Mouse (Mus musculus) midbrain, embryonic 15.5 days (tissue): ENCODE results near the gene Tkfc. TPM values are rescaled to one million over a fixed set of nuclear protein-coding genes. Genes with fewer than 3 reads are reported as not detected.

Source experiments
- ATAC-seq: fragments of 200-750 bp; cut with Nextera tagmentation; replicated peaks from 2 replicates; pipeline ENCODE4 v1.8.0; 2017; ENCODE audit warnings: moderate TSS enrichment
- H3K27ac ChIP-seq: fragments of 300-500 bp; sonication (generic); 2 replicates; pipeline ENCODE4 v1.5.1; 2015; ENCODE audit warnings: mild to moderate bottlenecking, inconsistent platforms
- H3K27me3 ChIP-seq: fragments of 300-500 bp; sonication (generic); replicated peaks from 2 replicates; pipeline ENCODE4 v1.6.1; 2015; ENCODE audit warnings: inconsistent platforms
- H3K36me3 ChIP-seq: fragments of 300-500 bp; sonication (generic); replicated peaks from 2 replicates; pipeline ENCODE4 v1.6.1; 2015; ENCODE audit warnings: inconsistent platforms
- H3K4me1 ChIP-seq: fragments of 300-500 bp; sonication (generic); 2 replicates; pipeline ENCODE4 v1.6.1; 2015; ENCODE audit warnings: inconsistent platforms
- H3K4me2 ChIP-seq: fragments of 300-500 bp; sonication (generic); 2 replicates; pipeline ENCODE4 v1.6.1; 2015; ENCODE audit warnings: inconsistent platforms, mild to moderate bottlenecking, moderate library complexity
- H3K4me3 ChIP-seq: fragments of 300-500 bp; sonication (generic); 2 replicates; pipeline ENCODE4 v1.5.1; 2015; ENCODE audit warnings: mild to moderate bottlenecking, inconsistent platforms
- H3K9ac ChIP-seq: fragments of 300-500 bp; sonication (generic); 2 replicates; pipeline ENCODE4 v1.6.1; 2015; ENCODE audit warnings: mild to moderate bottlenecking, inconsistent platforms
- H3K9me3 ChIP-seq: fragments of 300-500 bp; sonication (generic); 2 replicates; pipeline ENCODE4 v1.6.1; 2016; ENCODE audit warnings: inconsistent platforms
- WGBS: fragments of 180-500 bp; shearing (Covaris S2); methylation state at CpG from one replicate; pipeline ENCODE4 v1.1.7; 2015; ENCODE audit warnings: mixed read lengths; 5-methylcytosine and 5-hydroxymethylcytosine counted together
- polyA plus RNA-seq: library from polyadenylated mRNA; unstranded; fragments of >200 nt; fragmentation: Nextera tagmentation; extraction: Ambion mirVana; gene quantifications from 2 replicates; pipeline ENCODE4 v1.2.1, GENCODE M21; 2015

Tkfc gene
- polyA plus RNA-seq, 1 experiment from 2014 or later, result 26.0 TPM

GRCm38 (mm10) chr19:10603660-10604523, 1.6 kb downstream of the Tkfc start:
- 86% methylated on average over 18 of the region's 18 CpGs for WGBS
- peaks cover 44% of the 10 kb centered on the region for H3K4me1 ChIP-seq
- H3K27me3 ChIP-seq, result no peaks in the 10 kb centered on the region
- no peak overlapping the region; the same call in 1 of the 2 replicates for H3K27ac ChIP-seq
- no peak for ATAC-seq
- no peak overlapping the region for H3K4me3 ChIP-seq
- no peak overlapping the region; the same call in 1 of the 2 replicates for H3K4me2 ChIP-seq
- H3K36me3 ChIP-seq, result peaks cover 15% of the 10 kb centered on the region
- H3K9ac ChIP-seq, result no peak overlapping the region
- H3K9me3 ChIP-seq, result no peaks in the 10 kb centered on the region

- Histone ChIP-seq H3K4me2 (peak overlapping the region; percentile 59), H3K9me3 (no peaks in the 10 kb centered on the region), H3K27ac (peak overlapping the region; percentile 91), H3K36me3 (peaks cover 4% of the 10 kb centered on the region), H3K9ac (peak overlapping the region; percentile 54), H3K27me3 (no peaks in the 10 kb centered on the region), H3K4me1 (peaks cover 44% of the 10 kb centered on the region), H3K4me3 (peak overlapping the region; percentile 31)
- peak; percentile 64 for ATAC-seq
- WGBS, result under 1% methylated on average over 9 of the region's 9 CpGs
Measured at GRCm38 (mm10) chr19:10602787-10603186, 2.7 kb downstream of the Tkfc start.

GRCm38 (mm10) chr19:10602247-10602769, 3.1 kb downstream of the Tkfc start:
- Histone ChIP-seq H3K9me3 (no peaks in the 10 kb centered on the region), H3K4me3 (peak overlapping the region; percentile 31), H3K4me1 (peaks cover 40% of the 10 kb centered on the region), H3K27ac (peak overlapping the region; percentile 91), H3K36me3 (0 out of 2 replicates have a peak, but pooled peaks cover 2% of the 10 kb centered on the region), H3K4me2 (peak overlapping the region; percentile 59), H3K9ac (peak overlapping the region; percentile 54), H3K27me3 (no peaks in the 10 kb centered on the region)
- ATAC-seq, result peak; percentile 13; the same call in 1 of the 2 replicates
- 2% methylated on average over 6 of the region's 6 CpGs for WGBS

- Histone ChIP-seq H3K4me1 (peaks cover 25% of the 10 kb centered on the region), H3K9me3 (no peaks in the 10 kb centered on the region), H3K27me3 (no peaks in the 10 kb centered on the region), H3K4me3 (no peak overlapping the region), H3K27ac (no peak overlapping the region), H3K9ac (no peak overlapping the region), H3K36me3 (0 out of 2 replicates have a peak, but pooled peaks cover under 1% of the 10 kb centered on the region), H3K4me2 (no peak overlapping the region)
- 94% methylated on average over 2 of the region's 2 CpGs for WGBS
- no peak for ATAC-seq
Measured at GRCm38 (mm10) chr19:10599648-10600047, 5.8 kb downstream of the Tkfc start.

GRCm38 (mm10) chr19:10598188-10598587, 7.3 kb downstream of the Tkfc start:
- peaks cover 10% of the 10 kb centered on the region for H3K4me1 ChIP-seq
- no peak overlapping the region for H3K27ac ChIP-seq
- no peaks in the 10 kb centered on the region for H3K9me3 ChIP-seq
- ATAC-seq, result no peak
- 0 out of 2 replicates have a peak, but pooled peaks cover 6% of the 10 kb centered on the region for H3K36me3 ChIP-seq
- H3K27me3 ChIP-seq, result no peaks in the 10 kb centered on the region
- no peak overlapping the region for H3K9ac ChIP-seq
- H3K4me3 ChIP-seq, result no peak overlapping the region
- WGBS, result 49% methylated on average over 3 of the region's 3 CpGs
- H3K4me2 ChIP-seq, result no peak overlapping the region

GRCm38 (mm10) chr19:10591659-10592377, 13.6 kb downstream of the Tkfc start:
- no peak for ATAC-seq
- no peak overlapping the region for H3K4me2 ChIP-seq
- no peaks in the 10 kb centered on the region for H3K27me3 ChIP-seq
- H3K27ac ChIP-seq, result no peak overlapping the region
- H3K4me3 ChIP-seq, result no peak overlapping the region
- H3K9ac ChIP-seq, result no peak overlapping the region
- H3K4me1 ChIP-seq, result no peaks in the 10 kb centered on the region
- no peaks in the 10 kb centered on the region for H3K9me3 ChIP-seq
- WGBS, result 93% methylated on average over 6 of the region's 6 CpGs
- peaks cover 14% of the 10 kb centered on the region; the same call in 1 of the 2 replicates for H3K36me3 ChIP-seq

- H3K27me3 ChIP-seq, result no peaks in the 10 kb centered on the region
- no peak for ATAC-seq
- H3K9me3 ChIP-seq, result no peaks in the 10 kb centered on the region
- no peak overlapping the region for H3K4me2 ChIP-seq
- WGBS, result 79% methylated on average over 3 of the region's 3 CpGs
- H3K4me1 ChIP-seq, result no peaks in the 10 kb centered on the region
- no peak overlapping the region for H3K27ac ChIP-seq
- no peak overlapping the region for H3K9ac ChIP-seq
- H3K4me3 ChIP-seq, result no peak overlapping the region
- peaks cover 14% of the 10 kb centered on the region; the same call in 1 of the 2 replicates for H3K36me3 ChIP-seq
Measured at GRCm38 (mm10) chr19:10590301-10590700, 15.2 kb downstream of the Tkfc start.

- peaks cover 10% of the 10 kb centered on the region; the same call in 1 of the 2 replicates for H3K36me3 ChIP-seq
- no peak overlapping the region for H3K4me2 ChIP-seq
- H3K27me3 ChIP-seq, result no peaks in the 10 kb centered on the region
- H3K4me1 ChIP-seq, result no peaks in the 10 kb centered on the region
- no peak for ATAC-seq
- no peak overlapping the region for H3K9ac ChIP-seq
- H3K27ac ChIP-seq, result no peak overlapping the region
- WGBS, result 73% methylated on average over 5 of the region's 5 CpGs
- no peak overlapping the region for H3K4me3 ChIP-seq
- no peaks in the 10 kb centered on the region for H3K9me3 ChIP-seq
Measured at GRCm38 (mm10) chr19:10589127-10589857, 16.2 kb downstream of the Tkfc start.

- Histone ChIP-seq H3K9ac (no peak overlapping the region), H3K36me3 (no peaks in the 10 kb centered on the region), H3K4me2 (no peak overlapping the region), H3K9me3 (no peaks in the 10 kb centered on the region), H3K4me1 (no peaks in the 10 kb centered on the region), H3K4me3 (no peak overlapping the region), H3K27me3 (no peaks in the 10 kb centered on the region), H3K27ac (no peak overlapping the region)
- WGBS, result 93% methylated on average over 8 of the region's 8 CpGs
- no peak for ATAC-seq
Measured at GRCm38 (mm10) chr19:10587231-10587630, 18.2 kb downstream of the Tkfc start.

- no peak overlapping the region for H3K4me3 ChIP-seq
Measured at GRCm38 (mm10) chr19:10585112-10585511, 20.3 kb downstream of the Tkfc start.

GRCm38 (mm10) chr19:10583550-10584146, 21.8 kb downstream of the Tkfc start:
- Histone ChIP-seq H3K4me3 (no peak overlapping the region), H3K9ac (no peak overlapping the region), H3K27ac (no peak overlapping the region), H3K4me2 (no peak overlapping the region), H3K4me1 (peaks cover 2% of the 10 kb centered on the region; the same call in 1 of the 2 replicates), H3K36me3 (no peaks in the 10 kb centered on the region; the same call in 1 of the 2 replicates), H3K9me3 (no peaks in the 10 kb centered on the region), H3K27me3 (no peaks in the 10 kb centered on the region)
- 54% methylated on average over 7 of the region's 7 CpGs for WGBS
- ATAC-seq, result no peak

More at GRCm38 (mm10) chr19:10585112-10585511, 20.3 kb downstream of the Tkfc start:
- no peaks in the 10 kb centered on the region for H3K27me3 ChIP-seq
- no peaks in the 10 kb centered on the region for H3K9me3 ChIP-seq
- ATAC-seq, result no peak
- no peak overlapping the region for H3K27ac ChIP-seq
- no peaks in the 10 kb centered on the region; the same call in 1 of the 2 replicates for H3K36me3 ChIP-seq
- no peak overlapping the region for H3K9ac ChIP-seq
- no peak overlapping the region for H3K4me2 ChIP-seq
- H3K4me1 ChIP-seq, result no peaks in the 10 kb centered on the region
- WGBS, result 91% methylated on average over 8 of the region's 8 CpGs
